Mouse (Mus musculus) T-helper 1 cell (primary cell): ENCODE data around the gene Polr3gl.

Source experiments
- in situ Hi-C: fragments of 300-600 bp; cut with MboI, MseI; formaldehyde crosslinking; loops from one replicate; pipeline ENCODE4 v1.15.1; 2025; ENCODE audit warnings: high pct_unique_total_duplicates

The Polr3gl gene

GRCm38 (mm10) chr3:96558159-96558558 is 35.8 kb downstream of the Polr3gl start:
- in situ Hi-C loops: no loop called here

- in situ Hi-C loops: no loop called here
Measured at GRCm38 (mm10) chr3:96557694-96558093, 36.3 kb downstream of the Polr3gl start, which contains the start of gene Txnip. Gene Txnip (plus strand): TSS chr3:96557957.

GRCm38 (mm10) chr3:96556651-96557635 is 37.0 kb downstream of the Polr3gl start:
- in situ Hi-C loops: no loop called here

- in situ Hi-C loops: no loop called here
Measured at GRCm38 (mm10) chr3:96555999-96556614, 37.9 kb downstream of the Polr3gl start.

- in situ Hi-C loops: no loop called here
Measured at GRCm38 (mm10) chr3:96555041-96555596, 38.9 kb downstream of the Polr3gl start.

DNA sequence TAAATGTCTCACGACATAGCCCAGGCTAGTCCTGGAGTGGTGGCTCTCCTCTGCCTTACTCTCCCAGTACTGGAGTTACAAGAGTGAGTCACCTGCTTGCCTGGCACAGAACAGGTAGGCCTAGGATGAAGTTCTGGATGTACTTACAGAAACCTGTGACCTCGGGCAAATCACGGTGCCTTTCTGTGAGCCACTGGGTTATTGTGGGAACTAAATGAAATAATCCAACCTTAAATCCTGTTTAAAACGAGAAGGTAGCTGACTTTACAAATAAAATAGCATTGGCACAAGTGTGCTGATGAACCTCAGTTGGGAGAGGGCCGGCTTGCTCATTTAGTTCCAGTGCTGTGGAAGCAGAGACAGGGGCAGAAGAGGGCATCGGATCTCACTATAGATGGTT is 39.7 kb downstream of the Polr3gl start:
- in situ Hi-C loops: no loop called here

GRCm38 (mm10) chr3:96553601-96554000 is 40.4 kb downstream of the Polr3gl start:
- in situ Hi-C loops: no loop called here

GRCm38 (mm10) chr3:96551890-96552289 is 42.1 kb downstream of the Polr3gl start:
- in situ Hi-C loops: no loop called here

GRCm38 (mm10) chr3:96551203-96551602 is 42.8 kb downstream of the Polr3gl start:
- in situ Hi-C loops: no loop called here

DNA sequence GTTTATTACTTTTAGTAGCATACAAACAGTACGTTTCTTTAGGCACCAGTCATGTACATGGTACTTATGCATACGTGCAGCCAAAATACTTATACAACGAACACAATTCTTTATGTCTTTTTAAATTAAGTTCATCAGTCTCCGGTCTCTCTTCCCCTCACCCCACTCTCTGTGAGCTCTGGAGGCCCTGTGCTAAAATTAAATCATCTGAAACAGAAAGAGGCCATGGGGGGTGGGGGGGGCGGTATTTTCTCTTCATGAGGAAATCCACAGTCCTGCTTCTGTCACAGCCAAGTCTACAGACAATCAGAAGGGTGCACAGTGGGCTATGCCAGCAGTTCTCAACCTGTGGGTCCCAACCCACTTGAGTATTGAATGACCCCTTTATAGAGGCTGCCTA is 44.6 kb downstream of the Polr3gl start:
- in situ Hi-C loops: no loop called here

GRCm38 (mm10) chr3:96548824-96549223 is 45.2 kb downstream of the Polr3gl start:
- in situ Hi-C loops: no loop called here

DNA sequence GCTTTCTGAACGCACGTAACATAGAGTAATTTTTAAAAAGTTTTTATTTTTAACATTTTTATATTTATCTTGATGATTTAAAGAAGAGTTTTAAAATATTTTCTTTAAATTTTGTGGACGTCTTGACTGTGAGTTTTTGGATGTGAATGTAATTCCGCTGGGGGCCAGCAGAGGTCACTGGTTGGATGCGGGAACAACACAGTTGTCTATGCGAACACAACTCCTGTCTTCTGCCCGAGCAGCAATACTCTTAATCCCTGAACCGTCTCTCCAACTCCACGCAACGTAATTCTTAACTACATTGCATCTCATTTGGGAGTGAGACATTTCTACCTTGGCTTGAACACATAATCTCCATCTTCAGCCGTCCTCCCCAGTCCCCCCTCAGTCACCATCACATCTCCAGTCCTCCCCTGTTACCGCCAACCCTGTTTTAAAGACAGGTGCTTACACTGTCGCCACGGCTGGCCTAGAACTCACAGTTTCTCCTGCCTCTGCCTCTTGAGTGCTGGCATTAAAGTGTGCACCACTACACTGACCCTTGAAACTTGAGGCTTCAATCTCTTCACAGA is 46.5 kb downstream of the Polr3gl start:
- in situ Hi-C loops: no loop called here

DNA sequence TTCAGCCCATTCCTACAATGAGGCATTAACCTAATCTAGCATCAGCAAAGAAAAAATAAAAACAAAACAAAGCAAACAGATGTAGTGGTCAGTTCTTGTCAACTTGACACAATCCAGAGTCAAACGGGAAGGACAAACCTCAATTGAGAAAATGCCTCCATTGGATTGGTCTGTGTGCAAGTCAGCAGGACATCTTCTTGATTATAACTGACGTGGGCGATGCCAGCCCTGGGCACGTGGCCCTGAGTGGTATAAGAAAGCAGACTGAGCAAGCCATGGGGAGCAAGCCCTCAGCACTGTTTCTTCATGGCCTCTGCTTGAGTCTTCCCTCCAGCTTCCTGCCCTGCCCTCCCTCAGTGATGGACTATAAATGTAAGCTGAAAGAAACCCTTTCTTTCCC is 47.1 kb downstream of the Polr3gl start:
- in situ Hi-C loops: no loop called here

GRCm38 (mm10) chr3:96545565-96545964 is 48.4 kb downstream of the Polr3gl start:
- in situ Hi-C loops: no loop called here

GRCm38 (mm10) chr3:96543345-96543744 is 50.6 kb downstream of the Polr3gl start:
- in situ Hi-C loops: loop anchor here (5.0 kb wide), 1 partner anchor 39 kb away; no protein-coding TSS in a partner anchor

DNA sequence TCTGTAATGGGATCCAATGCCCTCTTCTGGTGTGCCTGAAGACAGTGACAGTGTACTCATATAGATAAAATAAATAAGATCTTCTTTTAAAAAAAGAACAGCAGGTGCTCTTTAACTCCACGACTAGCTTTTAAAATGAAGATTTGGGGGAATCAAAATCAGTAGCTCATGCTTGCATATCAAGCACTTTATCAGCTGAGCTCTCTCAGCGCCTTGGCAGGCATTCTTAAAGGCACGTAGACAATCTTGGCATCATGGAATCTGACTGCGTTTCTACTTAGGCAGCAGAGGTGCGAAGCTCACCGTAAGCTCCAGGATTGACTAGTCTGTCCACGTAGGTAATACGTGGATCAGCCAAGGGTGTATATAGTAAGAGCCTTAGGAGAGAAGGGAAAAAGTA is 51.4 kb downstream of the Polr3gl start:
- in situ Hi-C loops: loop anchor here (5.0 kb wide), 1 partner anchor 40 kb away; no protein-coding TSS in a partner anchor

DNA sequence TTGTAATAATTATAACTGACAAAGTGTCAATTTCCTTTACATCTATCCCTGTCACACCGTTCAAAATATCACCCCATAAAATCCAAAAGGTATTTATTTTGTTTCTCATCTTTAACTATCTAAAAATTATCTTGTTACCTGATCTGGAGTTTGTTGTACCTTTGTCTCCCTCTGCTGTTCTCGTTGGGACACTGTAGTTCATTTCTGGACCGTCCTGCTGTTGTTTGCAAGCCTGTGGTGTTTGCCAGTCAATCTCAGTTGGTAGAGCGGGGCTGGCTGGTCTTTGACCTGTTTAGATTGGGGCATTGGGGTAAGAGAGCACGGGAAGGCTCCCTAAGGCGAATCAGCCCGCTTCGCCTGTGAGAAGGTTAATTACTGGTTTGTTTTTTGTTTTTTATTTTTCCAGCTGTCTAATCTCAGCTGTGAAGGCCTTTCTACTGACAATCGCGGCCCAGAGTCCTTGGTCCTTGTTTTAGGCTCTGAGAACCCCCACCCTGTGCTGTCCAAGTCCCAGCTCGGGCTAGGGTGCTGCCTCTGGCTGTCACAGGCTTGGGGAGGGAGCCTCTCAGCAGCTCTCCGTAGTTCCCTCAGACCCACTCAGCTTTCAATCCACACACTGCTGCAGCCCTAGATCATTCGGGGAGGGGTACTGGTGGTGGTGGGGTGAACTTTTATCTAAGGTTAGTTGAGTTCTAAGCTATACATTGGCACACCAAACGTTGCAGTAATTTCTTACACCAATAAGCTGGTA is 52.5 kb downstream of the Polr3gl start:
- in situ Hi-C loops: loop anchor here (5.0 kb wide), 1 partner anchor 41 kb away; no protein-coding TSS in a partner anchor

GRCm38 (mm10) chr3:96540740-96541139 is 53.2 kb downstream of the Polr3gl start:
- in situ Hi-C loops: loop anchor here (5.0 kb wide), 1 partner anchor 42 kb away; no protein-coding TSS in a partner anchor

GRCm38 (mm10) chr3:96539316-96539715 is 54.7 kb downstream of the Polr3gl start:
- in situ Hi-C loops: loop anchor here (10.0 kb wide), 1 partner anchor 945 kb away; no protein-coding TSS in a partner anchor

DNA sequence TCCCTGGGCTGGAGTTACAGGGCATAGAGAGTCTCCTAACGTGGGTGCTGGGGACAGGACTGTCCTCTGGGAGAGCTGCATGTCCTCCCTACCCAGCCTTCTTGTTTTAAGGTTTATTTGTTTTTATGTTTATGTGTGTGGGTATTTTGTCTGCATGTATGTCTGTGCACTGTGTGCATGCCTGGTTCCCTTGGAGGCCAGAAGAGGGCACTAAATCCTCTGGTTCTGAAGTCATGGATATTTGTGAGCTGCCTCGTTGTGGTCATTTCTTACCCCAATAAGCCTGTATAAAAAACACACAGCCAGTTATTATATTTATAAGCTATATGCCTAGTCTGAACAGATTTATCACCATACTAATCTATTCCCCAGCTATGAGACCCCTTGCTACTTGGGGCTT is 59.7 kb downstream of the Polr3gl start:
- in situ Hi-C loops: loop anchor here (5.0 to 10.0 kb wide), 2 partner anchors 123 to 951 kb away; no protein-coding TSS in a partner anchor

DNA sequence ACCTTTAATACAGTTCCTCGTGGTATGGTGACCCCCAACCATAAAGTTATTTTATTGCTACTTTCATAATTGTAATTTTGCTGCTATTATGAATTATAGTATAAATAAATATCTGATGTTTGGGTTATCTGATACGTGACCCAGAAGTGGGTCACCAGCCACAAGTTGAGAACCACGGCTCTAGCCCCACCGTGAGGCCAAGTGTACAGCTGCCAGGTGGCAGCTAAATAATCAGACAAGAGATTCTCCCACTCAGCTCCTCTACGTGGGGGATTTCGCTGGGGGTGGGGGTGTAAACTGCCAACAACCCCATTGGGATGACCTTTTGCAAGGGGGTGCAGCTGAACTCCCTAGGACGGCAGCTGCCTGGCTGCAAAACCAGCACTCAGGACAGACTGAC is 61.9 kb downstream of the Polr3gl start:
- in situ Hi-C loops: loop anchor here (5.0 to 10.0 kb wide), 2 partner anchors 125 to 953 kb away; no protein-coding TSS in a partner anchor
